Mouse (Mus musculus) thymus, adult 2 months (tissue): ENCODE data around the gene Zfp668.

Source experiments
- CTCF ChIP-seq: fragments of 200-500 bp; IDR thresholded peaks from 2 replicates; pipeline ENCODE4 v1.5.1; 2012; ENCODE audit warnings: mild to moderate bottlenecking, control low read depth, low read length, moderate library complexity, borderline replicate concordance; ENCODE audit not compliant: control insufficient read depth, poor library complexity, insufficient read depth; ENCODE audit errors: extremely low read depth
- POLR2A ChIP-seq: fragments of 200-500 bp; IDR thresholded peaks from 2 replicates; pipeline ENCODE4 v1.6.1; 2012; ENCODE audit warnings: mild to moderate bottlenecking, low read length, control low read depth, moderate library complexity; ENCODE audit not compliant: control insufficient read depth, poor library complexity, insufficient read depth; ENCODE audit errors: extremely low read depth

GRCm38 (mm10) chr7:127908656-127909055 is 32.0 kb upstream of the Zfp668 start:
- TF ChIP-seq POLR2A (no peak), CTCF (no peak)
